Mouse (Mus musculus): ENCODE measurements around the gene Csrnp3.

Gene Csrnp3

GRCm38 (mm10) chr2:66024837-66025236 lies 179.3 kb downstream of the Csrnp3 start:
- no peak for DNase-seq

GRCm38 (mm10) chr2:66028812-66029211 lies 183.2 kb downstream of the Csrnp3 start:
- no peak for DNase-seq

GRCm38 (mm10) chr2:66034907-66035679 lies 189.5 kb downstream of the Csrnp3 start:
- peak; percentile 67 for DNase-seq

GRCm38 (mm10) chr2:66040611-66041010 lies 195.0 kb downstream of the Csrnp3 start:
- DNase-seq = no peak

GRCm38 (mm10) chr2:66041203-66041916 lies 195.8 kb downstream of the Csrnp3 start:
- no peak for DNase-seq

GRCm38 (mm10) chr2:66041917-66042419 lies 196.4 kb downstream of the Csrnp3 start:
- DNase-seq = peak; percentile 44

- no peak for DNase-seq
These were observed 198.2 kb downstream of the Csrnp3 start for GRCm38 (mm10) chr2:66043441-66044404.

- no peak for DNase-seq
These were observed 199.0 kb downstream of the Csrnp3 start for GRCm38 (mm10) chr2:66044405-66045089.

GRCm38 (mm10) chr2:66063291-66063690 lies 217.7 kb downstream of the Csrnp3 start:
- no peak for DNase-seq

- no peak for DNase-seq
These were observed 223.9 kb downstream of the Csrnp3 start for GRCm38 (mm10) chr2:66069454-66069853.

GRCm38 (mm10) chr2:66080731-66081130 lies 235.2 kb downstream of the Csrnp3 start:
- no peak for DNase-seq
